Mouse (Mus musculus) urinary bladder, postnatal 4 days (tissue): ENCODE results near the gene Prkd1.
A peak's percentile ranks its signal among the peaks of the same experiment; 100 is the strongest.

ENCODE experiments used
- DNase-seq, 2 experiments: peaks; one replicate each; pipeline ENCODE4 v3.0.0; 2021 to 2022; ENCODE audit warnings: low spot score in 2 of 2

Gene Prkd1

DNA sequence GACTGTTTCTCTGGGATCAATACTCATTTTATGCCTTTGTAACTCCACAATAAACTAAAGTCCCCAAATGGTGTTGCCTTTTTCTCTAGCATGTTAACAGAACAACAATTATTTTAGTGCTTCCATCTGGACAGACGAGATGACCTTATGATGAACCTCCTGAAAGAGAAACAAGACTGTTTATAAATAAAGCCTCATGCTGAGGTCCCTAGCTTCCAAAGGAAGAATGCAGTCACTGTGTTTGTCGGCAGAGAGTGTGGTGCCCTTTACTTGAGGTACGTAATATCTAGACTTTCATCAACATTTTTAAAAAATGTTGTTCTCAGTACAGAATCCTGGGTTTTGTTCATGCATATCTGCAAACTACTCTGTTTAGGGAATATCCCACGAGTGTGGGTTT, 90.7 kb downstream of the Prkd1 start:
- no peak for DNase-seq

- no peak for DNase-seq
These were observed 94.7 kb downstream of the Prkd1 start for GRCm38 (mm10) chr12:50554214-50554613.

- DNase-seq = no peak
These were observed 98.9 kb downstream of the Prkd1 start for GRCm38 (mm10) chr12:50549860-50550555.

- no peak for DNase-seq
These were observed 102.5 kb downstream of the Prkd1 start for GRCm38 (mm10) chr12:50546394-50546793.

DNA sequence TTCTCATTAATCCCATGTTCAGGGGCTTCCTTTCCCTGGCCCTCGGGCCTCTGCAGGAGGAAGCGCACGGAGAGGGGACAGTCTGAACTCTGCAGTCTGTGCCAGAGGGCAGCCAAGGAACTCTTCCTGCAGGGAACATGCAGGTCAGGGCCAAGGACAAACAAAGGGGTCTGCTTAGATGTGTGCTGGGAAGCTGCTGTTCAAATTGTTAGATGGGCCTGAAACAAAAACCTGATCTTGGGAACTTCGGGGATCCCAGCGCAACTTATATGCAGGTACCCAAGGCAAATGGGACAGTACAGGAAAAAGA, 103.3 kb downstream of the Prkd1 start:
- peak in 1 of 2 experiments; percentile 25 for DNase-seq

GRCm38 (mm10) chr12:50544855-50545609, 103.9 kb downstream of the Prkd1 start:
- DNase-seq = no peak

- DNase-seq = no peak
These were observed 108.1 kb downstream of the Prkd1 start for GRCm38 (mm10) chr12:50540793-50541192.

- DNase-seq = no peak
These were observed 110.5 kb downstream of the Prkd1 start for GRCm38 (mm10) chr12:50538296-50538965.

GRCm38 (mm10) chr12:50537761-50538160, 111.1 kb downstream of the Prkd1 start:
- no peak for DNase-seq

DNA sequence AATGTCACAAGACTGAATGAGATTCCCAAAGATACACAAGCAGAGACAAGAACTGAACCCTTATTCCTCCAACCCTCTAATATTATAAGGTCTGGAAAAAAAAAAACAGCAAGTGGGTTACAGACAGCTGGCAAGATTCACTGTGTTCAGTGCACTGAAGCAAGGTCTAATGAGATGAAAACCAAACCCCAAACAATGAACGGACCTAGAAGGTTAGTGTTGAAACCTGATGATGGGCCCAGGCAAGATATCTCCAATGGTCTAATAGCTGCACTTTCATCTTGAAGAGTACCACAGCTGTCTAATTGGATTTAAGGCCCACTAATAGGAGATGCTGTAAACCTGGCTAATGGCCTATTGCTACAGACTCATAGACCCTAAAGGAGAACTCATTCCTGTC, 111.9 kb downstream of the Prkd1 start:
- DNase-seq = no peak

DNA sequence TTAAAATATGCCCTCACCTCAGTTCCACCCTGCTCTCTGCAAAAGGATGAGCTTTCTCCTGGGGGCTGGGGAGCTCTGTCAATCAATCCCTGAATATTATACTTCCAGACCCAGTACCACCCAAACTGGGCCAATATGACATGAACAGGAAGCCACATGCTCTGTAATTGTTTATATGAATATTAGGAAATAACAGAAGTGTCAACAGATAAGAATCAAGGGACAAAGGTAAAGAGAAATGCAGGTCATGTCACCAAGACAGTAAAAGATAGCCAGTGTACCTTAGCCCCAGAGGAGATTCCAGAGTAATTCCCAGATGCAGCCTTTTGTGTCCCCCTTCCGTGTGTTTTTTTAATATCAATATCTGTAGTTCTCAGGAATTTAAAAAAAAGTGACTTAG, 120.3 kb downstream of the Prkd1 start:
- DNase-seq = no peak

DNA sequence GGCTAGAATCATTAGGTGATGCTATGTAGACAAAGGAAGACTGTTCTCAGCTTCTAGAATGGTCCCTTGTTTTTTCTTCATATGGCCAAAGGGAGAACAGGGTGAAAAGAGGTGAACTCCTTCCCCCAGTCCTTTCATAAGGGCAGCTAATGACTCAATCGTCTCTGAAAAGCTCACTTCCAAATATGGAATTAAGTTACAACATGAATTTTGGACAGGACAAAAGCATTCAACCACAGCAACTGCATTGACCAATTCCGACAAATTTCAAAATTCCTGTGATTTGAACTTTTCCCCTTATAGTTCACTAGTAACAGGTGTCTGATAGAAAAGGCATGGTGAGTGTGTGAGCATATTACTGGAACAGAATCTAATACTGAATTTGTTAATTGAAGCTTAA, 124.8 kb downstream of the Prkd1 start:
- DNase-seq = no peak

DNA sequence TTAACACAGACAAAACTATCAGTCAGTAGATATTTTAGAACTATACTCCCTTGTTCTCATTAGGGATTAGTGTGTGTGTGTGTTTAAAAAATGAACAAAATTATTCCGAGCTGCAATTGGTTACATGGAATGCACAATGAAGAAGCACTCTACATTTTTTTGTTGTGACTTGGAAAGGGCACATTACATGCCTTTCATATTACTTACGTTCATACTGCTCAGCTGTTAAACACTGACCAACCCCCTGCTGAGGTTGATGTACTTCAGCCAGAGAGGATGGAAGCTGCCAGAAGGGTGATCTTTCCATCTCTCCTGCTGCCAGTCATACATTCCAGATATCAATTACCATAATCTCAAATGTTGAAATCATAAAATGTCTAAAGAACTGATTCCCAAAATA, 134.4 kb downstream of the Prkd1 start:
- DNase-seq = no peak

DNA sequence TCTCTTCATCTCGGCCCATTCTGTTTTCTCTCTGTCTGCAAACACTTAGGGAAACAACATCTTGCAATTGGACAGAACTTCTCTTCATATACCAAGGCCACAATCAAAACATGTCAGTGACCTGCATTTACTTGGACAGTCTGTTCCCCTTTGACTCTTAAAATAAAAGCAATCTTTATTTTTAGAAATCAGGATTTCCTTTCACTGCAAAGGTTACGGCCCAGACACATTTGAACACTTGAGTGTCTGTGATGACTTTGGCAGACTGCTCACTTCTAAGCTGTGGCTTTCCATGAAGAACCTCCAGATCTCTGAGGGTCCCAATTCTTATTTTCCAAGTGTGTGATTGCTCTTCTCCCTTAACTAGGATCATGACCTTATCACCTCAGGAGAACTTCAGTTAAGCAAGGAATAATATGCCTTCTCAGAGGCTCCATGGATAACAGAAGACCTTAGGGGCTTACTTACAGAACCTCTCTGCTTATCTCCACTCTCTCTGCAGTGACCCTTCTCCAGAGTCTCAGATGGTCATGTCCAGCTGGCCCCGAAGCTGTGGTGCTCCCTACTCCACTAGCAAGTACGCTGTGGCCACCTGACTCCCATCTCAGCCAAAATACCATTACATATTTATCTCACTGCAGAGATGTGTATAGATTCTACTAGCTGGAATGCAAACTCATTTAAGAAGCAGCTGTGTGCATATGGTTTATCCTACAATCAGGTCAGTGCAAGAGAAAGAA, 137.2 kb downstream of the Prkd1 start:
- DNase-seq = no peak

GRCm38 (mm10) chr12:50508762-50509161, 140.1 kb downstream of the Prkd1 start:
- no peak for DNase-seq

DNA sequence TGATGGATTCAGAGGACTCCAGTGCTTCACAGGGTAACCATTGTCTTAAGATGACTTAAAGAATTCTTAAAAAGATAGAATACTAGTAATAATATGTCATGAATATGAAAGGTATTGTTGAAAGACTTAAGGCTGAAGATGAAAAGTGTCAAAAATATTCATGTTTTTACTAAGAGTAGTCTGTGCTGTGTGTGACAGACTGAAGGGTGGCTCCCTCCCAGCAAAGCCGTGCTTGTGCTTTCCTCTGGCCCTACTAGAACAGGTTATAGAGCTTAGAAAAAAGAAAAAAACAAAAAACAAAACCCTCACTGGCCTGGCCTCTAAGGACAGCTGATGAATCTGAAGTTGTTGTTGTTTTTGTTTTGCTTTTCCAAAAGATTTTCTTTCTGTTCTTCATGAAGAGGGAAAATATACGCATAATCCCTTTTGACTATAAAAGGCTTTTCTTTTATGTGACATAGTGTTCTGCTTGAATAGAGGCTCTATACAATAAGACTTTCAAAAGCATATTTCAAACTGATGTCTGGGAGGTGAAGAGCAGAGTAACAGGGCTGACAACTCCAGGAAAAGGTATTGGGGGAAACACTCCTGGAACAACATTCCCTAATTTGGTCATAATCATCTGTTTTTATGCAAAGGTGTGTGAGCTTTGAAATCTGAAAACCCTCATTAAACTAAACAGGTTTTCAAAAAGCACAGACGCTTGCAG, 148.9 kb downstream of the Prkd1 start:
- no peak for DNase-seq

- no peak for DNase-seq
These were observed 152.9 kb downstream of the Prkd1 start for GRCm38 (mm10) chr12:50496006-50496405.

GRCm38 (mm10) chr12:50479784-50480183, 169.1 kb downstream of the Prkd1 start:
- DNase-seq = no peak

- no peak for DNase-seq
These were observed 191.7 kb downstream of the Prkd1 start for GRCm38 (mm10) chr12:50457151-50457550.

DNA sequence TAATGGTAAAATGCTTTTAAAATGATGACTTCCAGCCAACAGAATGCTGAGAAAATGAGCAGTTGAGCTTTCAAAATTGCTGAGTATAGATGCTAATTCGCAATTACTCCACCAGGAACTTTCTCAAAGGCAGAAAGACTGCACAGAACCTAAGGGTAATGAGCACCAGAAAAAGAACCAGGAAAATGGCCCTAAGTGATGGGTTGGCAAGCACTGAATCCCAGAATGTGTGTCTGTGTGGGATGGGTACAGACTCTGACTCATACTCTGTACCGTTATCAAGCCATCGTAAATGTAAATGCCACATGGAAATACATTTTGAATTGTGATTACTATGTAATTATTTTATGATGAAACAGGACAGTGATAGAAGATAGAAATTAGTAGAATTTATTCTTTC, 197.1 kb downstream of the Prkd1 start:
- DNase-seq = no peak

GRCm38 (mm10) chr12:50436660-50437059, 212.2 kb downstream of the Prkd1 start:
- DNase-seq = no peak
